Mouse (Mus musculus) layer of hippocampus, adult 2 months (tissue): Measurements from ENCODE around the gene Mcu. TPM values are rescaled to one million over a fixed set of nuclear protein-coding genes. Genes with fewer than 3 reads are reported as not detected.
A peak's percentile ranks its signal among the peaks of the same experiment; 100 is the strongest.

Experiments used
- DNase-seq, 2 experiments: peaks; one replicate each; pipeline ENCODE4 v3.0.0; 2022; ENCODE audit warnings: low spot score in 2 of 2
- H3K27ac ChIP-seq: fragments of 200-600 bp; 2 replicates; pipeline ENCODE4 v1.8.1; 2022
- H3K4me3 ChIP-seq: fragments of 200-600 bp; 2 replicates; pipeline ENCODE4 v1.8.1; 2022; ENCODE audit warnings: mild to moderate bottlenecking
- CTCF ChIP-seq: fragments of 200-600 bp; conservative IDR thresholded peaks from 2 replicates; pipeline ENCODE4 v1.8.1; 2022; ENCODE audit warnings: antibody characterized with exemption, mild to moderate bottlenecking, moderate library complexity
- total RNA-seq, 2 experiments: library from RNA; stranded (reverse); gene quantifications; 2 replicates each; pipeline ENCODE4 v1.2.3; 2021

Gene Mcu
- total RNA-seq, 2 experiments from 2014 or later = 53.8 to 54.8 TPM

DNA sequence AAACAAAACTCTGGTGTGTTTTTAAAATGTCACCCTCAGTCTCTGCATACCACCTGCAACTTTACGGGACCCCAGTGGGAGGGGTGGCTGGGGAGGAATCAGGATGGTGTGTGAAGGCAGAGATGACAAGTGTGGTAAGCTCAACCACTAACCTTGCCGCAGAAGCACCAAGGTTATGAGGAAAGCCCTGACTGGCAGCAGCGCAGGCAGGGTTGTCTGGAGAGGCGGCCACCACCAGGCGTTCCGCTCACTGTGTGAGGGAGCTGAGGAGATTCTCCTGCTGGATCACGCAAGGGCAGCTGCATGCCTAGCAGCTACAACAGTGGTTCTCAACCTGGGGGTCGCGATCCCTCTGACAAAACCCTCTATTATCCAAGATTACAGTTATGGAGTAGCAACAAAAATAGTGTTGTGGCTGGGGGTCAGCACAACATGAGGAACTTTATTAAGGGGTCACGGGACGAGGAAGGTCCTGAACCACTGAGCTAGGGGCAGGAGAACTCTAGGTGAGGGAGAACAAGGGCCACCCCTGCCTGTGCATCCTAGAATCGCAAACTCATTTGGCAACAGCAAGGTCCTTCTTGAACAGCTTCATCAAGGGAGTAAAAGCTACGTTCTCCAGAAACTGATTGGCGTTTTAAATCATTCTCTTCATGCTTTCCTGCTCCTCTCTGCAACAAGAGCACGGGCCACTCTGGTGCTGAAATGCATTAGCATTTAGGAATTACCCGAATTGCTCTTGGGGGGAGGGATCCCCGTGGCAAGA is 77.5 kb downstream of the Mcu start:
- H3K4me3 ChIP-seq = peak overlapping the region; percentile 50
- peak overlapping the region; percentile 80 for H3K27ac ChIP-seq
- TF ChIP-seq CTCF = no peak; the same call in 1 of the 2 replicates
- DNase-seq = no peak

DNA sequence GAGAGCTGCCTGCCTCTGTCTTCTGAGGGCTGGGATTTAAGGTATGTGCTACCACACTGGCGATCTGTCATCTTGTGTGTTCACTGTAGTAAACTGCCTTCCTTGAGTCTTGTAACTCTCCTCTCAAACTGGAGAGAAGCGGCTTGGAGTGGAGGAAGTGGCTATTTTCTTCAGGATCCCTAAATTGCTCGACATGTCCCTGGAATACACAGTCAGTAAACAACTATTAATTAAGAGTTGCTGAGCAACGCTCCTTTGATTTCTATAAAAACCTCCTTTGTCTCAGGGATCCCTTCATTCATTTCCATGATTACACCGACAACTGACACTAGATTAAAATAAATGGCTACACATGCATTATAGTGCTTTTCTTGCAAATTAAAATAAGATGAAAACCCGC is 78.4 kb downstream of the Mcu start:
- DNase-seq = no peak
- H3K27ac ChIP-seq = peak overlapping the region; percentile 80
- no peak overlapping the region; the same call in 1 of the 2 replicates for H3K4me3 ChIP-seq
- no peak for TF ChIP-seq CTCF

DNA sequence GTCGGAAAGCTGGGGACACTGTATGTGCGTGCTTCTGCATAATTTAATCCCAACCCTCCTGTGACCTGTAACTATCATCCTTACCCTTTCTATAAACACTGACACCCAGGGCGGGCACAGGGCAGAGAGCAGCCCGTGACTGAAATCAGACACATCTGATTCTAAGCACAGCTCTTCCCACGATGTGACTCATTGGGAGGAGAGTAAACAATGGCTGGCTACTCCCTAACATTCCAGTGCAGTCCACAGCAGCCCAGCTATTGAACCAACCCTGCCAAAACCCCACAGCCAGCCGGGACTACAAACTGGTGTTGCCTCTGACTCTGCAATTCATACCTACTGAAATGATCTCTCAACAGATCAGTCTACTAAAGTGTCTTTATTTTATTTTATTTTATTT is 78.9 kb downstream of the Mcu start:
- TF ChIP-seq CTCF = no peak
- Histone ChIP-seq H3K27ac (peak overlapping the region; percentile 80; the same call in 1 of the 2 replicates), H3K4me3 (no peak overlapping the region)
- DNase-seq = no peak

DNA sequence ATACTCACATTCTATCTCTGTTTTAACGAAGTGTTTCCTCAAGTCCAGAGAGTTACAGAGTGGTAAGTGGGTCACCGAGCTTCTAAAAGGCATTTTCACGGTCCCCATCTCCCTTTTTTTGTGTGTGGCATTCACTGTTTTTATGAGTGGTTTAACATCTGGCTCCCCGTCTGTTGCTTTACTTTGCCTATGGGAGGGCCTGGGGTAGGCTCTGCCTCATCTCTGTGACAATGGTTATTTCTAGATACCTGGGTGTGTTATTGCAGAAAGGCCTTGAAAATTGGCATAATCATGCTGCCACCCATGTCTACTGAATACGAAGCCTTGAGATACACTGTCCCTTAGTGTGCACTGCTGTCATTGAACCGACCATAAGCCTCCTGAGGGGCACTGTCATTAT is 84.2 kb downstream of the Mcu start:
- no peak for DNase-seq
- H3K27ac ChIP-seq = 0 out of 2 replicates have a peak overlapping the region, but pooled peaks have one; percentile 8
- no peak for TF ChIP-seq CTCF
- H3K4me3 ChIP-seq = no peak overlapping the region

DNA sequence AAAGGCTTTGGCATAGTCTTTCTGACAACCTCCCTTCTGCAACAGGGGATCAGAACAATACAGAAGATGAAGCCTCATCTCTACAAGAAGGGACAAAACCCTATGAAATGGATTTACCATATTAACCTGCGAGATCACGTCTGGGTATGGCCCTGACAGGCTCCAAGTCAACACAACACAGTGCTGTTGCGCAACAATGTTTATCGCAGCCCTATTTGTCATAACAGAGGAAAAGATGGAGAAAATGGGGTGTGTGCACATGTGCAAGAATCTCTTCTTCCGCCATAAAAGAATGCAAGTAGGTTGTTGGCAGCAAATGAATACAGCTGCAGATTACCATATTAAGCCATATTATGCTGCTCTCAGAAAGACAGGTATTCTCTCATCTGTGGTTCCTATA is 88.7 kb downstream of the Mcu start:
- no peak overlapping the region for H3K27ac ChIP-seq
- H3K4me3 ChIP-seq = no peak overlapping the region
- no peak for TF ChIP-seq CTCF
- no peak for DNase-seq

DNA sequence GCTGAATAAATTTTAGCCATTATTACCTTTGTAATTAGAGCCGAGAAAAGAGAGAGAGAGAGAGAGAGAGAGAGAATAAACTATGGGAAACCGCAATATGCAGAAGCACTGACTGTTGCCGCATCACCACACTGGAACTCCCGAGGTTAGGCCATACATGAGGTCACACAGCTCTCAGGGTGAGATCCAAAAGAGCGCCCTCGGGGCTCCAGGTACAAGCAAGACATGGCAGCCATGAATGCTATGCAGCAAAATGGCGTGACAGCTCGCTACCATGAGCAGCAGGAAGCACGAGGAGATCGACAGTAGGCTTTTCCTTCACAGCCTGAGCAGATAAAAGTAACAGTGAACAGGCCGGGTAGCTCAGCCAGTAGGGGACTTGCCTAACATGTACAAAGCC is 89.2 kb downstream of the Mcu start:
- H3K27ac ChIP-seq = no peak overlapping the region
- no peak for TF ChIP-seq CTCF

DNA sequence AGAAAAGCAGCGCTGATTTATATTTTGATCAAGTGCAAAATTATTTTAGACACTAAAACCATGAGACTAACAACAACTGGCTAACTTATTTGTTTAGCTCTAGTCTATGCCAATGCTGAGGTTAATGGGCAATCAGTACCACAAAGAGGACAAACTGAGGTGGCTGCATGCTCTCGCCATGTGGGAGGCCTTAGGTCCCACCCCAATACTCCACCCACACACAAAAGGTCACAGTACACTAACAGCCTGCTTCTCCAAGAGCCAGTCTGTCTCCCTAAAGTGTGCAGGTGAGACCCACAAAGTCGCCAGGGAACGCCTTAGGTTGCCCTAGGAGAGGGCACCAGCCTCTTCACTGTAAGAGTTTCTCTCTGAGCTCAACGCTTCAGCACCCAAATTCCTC is 91.8 kb downstream of the Mcu start:
- no peak for TF ChIP-seq CTCF
- Histone ChIP-seq H3K4me3 (no peak overlapping the region), H3K27ac (no peak overlapping the region)
- no peak for DNase-seq

More for the DNA sequence above, 89.2 kb downstream of the Mcu start:
- H3K4me3 ChIP-seq = no peak overlapping the region
- DNase-seq = no peak

DNA sequence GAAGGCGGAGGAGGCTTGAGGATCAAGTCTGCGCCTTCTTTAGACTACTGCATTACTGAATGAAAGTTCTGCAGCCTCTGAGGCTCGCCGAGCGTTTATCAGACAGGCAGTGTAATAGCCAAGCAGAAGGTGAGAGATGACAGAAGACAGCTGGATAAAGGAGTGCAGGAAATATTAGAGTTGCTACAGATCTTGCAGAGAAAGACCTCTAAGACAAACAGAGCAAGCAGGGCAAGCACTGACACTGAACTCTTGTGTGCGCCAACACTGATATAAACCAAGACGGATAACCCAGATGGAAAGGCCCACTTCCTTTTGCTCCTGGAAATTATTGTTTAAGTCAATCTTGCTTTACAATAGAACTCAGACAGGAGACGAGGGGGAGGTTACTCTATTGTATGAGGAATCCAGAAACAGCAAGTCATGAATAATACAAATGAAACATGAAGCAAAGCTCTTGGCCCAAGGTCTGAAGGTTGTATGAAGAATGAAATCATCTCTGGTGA is 92.6 kb downstream of the Mcu start:
- no peak for DNase-seq
- Histone ChIP-seq H3K27ac (no peak overlapping the region), H3K4me3 (no peak overlapping the region)
- TF ChIP-seq CTCF = no peak

DNA sequence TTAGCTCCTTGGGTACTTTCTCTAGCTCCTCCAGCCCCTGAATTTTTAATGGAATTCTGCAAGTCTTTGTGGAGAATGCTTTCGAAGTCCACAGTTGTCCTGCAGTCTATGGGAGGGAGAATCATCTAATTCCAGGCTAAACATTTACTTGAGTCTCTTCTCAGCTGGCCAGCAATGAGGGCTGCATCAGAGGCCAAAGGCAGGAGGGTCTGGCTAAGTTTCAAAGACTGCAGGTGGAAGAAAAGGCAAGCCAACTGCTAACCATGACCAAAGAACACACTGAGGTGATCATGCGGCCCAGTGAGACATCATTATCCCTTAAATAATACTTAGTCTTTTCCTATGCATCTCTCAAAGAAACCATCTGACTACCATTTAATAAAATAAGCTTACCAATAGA is 95.8 kb downstream of the Mcu start:
- H3K4me3 ChIP-seq = no peak overlapping the region
- no peak for TF ChIP-seq CTCF
- no peak overlapping the region for H3K27ac ChIP-seq
- DNase-seq = no peak

DNA sequence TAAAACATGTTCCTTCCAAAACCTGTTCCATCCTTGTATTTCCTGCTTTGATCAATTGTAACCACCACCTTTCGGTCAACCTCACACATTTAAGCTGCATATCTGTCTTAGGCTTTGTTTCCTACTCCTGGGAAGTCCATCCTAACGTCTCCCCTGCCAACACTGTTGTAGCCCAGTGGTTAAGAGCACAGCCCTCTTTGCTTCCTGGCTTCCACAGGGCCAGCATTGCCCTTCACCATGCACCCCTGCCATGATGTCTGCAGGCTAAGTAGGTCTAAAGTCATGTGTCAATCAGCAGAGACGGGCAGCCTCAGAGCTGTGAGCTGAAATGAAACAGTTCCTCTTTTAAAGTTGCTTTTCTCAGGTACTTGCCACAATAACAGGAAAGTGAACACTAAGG is 97.1 kb downstream of the Mcu start:
- DNase-seq = no peak
- TF ChIP-seq CTCF = no peak
- H3K27ac ChIP-seq = no peak overlapping the region
- no peak overlapping the region for H3K4me3 ChIP-seq

DNA sequence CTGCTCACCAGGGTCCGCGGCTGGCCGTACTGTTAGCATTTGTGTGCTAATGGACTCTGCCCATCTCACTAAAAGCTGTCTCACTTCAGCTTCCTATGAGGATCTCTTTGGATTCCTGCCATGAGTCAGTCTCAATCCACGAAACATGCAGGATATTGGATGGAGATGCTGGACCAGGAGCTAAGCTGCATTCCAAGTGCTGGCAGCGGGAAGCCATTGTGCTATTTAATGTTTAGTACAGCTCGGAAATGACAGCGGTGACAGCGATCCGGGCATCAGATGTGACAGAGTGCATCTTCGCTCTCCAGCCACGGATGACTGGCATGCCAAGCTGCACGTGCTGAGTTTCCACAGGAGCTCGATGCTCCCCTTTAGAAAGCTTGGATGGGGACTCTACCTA is 99.3 kb downstream of the Mcu start:
- no peak overlapping the region for H3K27ac ChIP-seq
- TF ChIP-seq CTCF = no peak
- no peak for DNase-seq
- no peak overlapping the region for H3K4me3 ChIP-seq

DNA sequence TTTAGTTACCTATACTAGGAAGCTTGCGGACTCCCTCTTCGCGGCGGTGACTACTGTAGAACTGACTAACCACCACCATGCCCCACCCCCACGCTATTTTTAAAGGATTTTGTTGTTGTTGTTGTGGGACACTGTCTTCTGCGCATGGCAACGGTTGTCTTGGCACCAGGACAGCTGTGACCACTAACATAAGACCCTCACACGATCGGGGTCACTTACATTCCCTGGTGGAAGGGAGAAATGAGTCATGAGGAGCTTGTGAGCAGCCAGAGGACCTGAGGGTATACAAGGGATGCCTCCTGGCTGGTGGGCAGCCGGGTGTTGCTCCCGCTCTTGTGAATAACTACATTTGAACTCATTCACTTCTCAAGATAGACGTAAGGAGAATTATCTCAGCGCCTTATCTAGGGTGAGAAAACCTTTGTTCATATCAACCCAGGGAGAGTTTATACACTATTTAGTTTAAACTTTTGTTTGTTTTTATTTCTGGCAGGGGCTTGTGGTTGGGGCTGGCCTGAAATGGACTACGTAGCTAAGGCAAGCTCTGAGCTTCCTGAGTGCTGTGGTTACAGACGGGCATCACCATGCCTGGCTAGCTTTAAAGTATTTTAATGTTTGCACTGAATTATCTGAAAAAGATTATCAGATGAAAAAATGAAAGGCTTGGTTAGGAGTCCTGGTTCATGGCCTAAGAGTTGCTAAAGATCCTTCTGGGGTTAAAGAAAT is 101.6 kb downstream of the Mcu start:
- no peak for TF ChIP-seq CTCF
- Histone ChIP-seq H3K4me3 (no peak overlapping the region), H3K27ac (no peak overlapping the region)
- DNase-seq = no peak

DNA sequence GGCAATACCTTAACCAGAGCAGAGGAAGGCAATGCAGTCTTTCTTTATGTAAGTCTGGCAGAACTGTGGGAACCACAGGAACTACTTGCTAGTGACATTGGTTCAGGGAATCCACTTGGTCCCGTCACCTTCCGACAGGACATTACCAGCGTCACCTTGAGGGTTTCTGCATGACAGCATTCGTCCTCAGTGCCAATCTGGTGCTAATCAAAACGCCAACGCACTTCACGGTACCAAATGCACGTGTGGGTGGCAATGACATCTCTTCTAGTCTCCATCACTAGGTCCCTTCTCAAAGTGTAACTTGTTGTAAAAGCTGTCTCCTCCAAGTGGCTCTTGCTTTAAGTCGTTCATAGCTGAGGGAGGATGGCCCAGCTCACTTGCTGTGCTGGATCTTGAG is 104.3 kb downstream of the Mcu start:
- TF ChIP-seq CTCF = no peak
- H3K4me3 ChIP-seq = no peak overlapping the region
- H3K27ac ChIP-seq = peak overlapping the region; percentile 57
- no peak for DNase-seq
